Mouse (Mus musculus): ENCODE measurements around the gene Zfp217. TPM values are rescaled to one million over a fixed set of nuclear protein-coding genes. Genes with fewer than 3 reads are reported as not detected.
"Not testable (repeated sequence)": the region's sequence is repeated elsewhere in the genome, so short reads cannot be mapped to it uniquely, and the experiment has no call there.

Zfp217 gene
- polyA plus RNA-seq, 1 experiment from 2014 or later: 3.7 TPM

- not testable (repeated sequence) for H3K9ac ChIP-seq; ATAC-seq (ENCODE audit: insufficient number of reproducible peaks, low FRiP score); H3K4me2 ChIP-seq; H3K27me3 ChIP-seq (replicated peaks); H3K36me3 ChIP-seq; H3K9me3 ChIP-seq (replicated peaks); H3K27ac ChIP-seq (ENCODE audit: poor library complexity, severe bottlenecking); H3K4me3 ChIP-seq
- WGBS: 93% methylated on average over 3 of the region's 3 CpGs
- H3K4me1 ChIP-seq (replicated peaks): peaks cover 23% of the 10 kb centered on the region
Observed at GRCm38 (mm10) chr2:170180769-170181168, 32.9 kb upstream of the Zfp217 start.

DNA sequence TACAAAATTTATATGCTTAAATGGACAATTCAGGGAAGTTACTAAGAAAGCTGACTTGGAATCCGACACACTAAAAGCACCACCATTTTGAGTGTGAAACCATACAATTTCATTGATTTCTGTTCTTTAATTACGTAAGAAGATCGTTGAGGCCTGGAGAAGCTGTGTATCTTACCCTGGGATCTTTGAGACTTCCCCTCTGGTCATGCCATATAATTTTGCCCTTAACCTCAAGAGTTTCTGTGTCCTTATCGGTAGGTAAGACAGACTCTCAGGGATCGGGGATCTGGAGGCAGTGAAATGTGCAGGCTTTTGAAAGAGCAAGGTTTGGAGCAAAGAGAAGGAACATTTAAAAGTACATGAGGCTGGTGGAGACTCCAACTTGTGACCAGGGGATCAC, 31.4 kb upstream of the Zfp217 start:
- Histone ChIP-seq H3K27ac (ENCODE audit: poor library complexity, severe bottlenecking) (no peak overlapping the region), H3K36me3 (no peaks in the 10 kb centered on the region), H3K4me1 (replicated peaks) (peaks cover 30% of the 10 kb centered on the region), H3K9ac (no peak overlapping the region), H3K4me2 (no peak overlapping the region), H3K9me3 (replicated peaks) (no peaks in the 10 kb centered on the region), H3K4me3 (no peak overlapping the region), H3K27me3 (replicated peaks) (no peaks in the 10 kb centered on the region)
- 88% methylated on average over 5 of the region's 5 CpGs for WGBS
- ATAC-seq (ENCODE audit: insufficient number of reproducible peaks, low FRiP score): no peak

- Histone ChIP-seq H3K36me3 (no peaks in the 10 kb centered on the region), H3K4me3 (no peak overlapping the region), H3K27me3 (replicated peaks) (no peaks in the 10 kb centered on the region), H3K9ac (peak overlapping the region; percentile 53; the same call in 1 of the 2 replicates), H3K9me3 (replicated peaks) (no peaks in the 10 kb centered on the region), H3K4me1 (replicated peaks) (peaks cover 39% of the 10 kb centered on the region), H3K27ac (ENCODE audit: poor library complexity, severe bottlenecking) (no peak overlapping the region), H3K4me2 (peak overlapping the region; percentile 50)
- ATAC-seq (ENCODE audit: insufficient number of reproducible peaks, low FRiP score): no peak
- WGBS: 29% methylated on average over 8 of the region's 8 CpGs
Observed at GRCm38 (mm10) chr2:170177323-170177722, 29.4 kb upstream of the Zfp217 start.

- Histone ChIP-seq H3K27me3 (replicated peaks) (no peaks in the 10 kb centered on the region), H3K4me1 (replicated peaks) (peaks cover 39% of the 10 kb centered on the region), H3K9me3 (replicated peaks) (no peaks in the 10 kb centered on the region), H3K36me3 (no peaks in the 10 kb centered on the region), H3K4me2 (no peak overlapping the region), H3K4me3 (no peak overlapping the region), H3K9ac (no peak overlapping the region; the same call in 1 of the 2 replicates), H3K27ac (ENCODE audit: poor library complexity, severe bottlenecking) (no peak overlapping the region)
- WGBS: 22% methylated on average over 6 of the region's 8 CpGs
- no peak for ATAC-seq (ENCODE audit: insufficient number of reproducible peaks, low FRiP score)
Observed at GRCm38 (mm10) chr2:170176284-170176926, 28.5 kb upstream of the Zfp217 start.

GRCm38 (mm10) chr2:170175661-170176150, 27.8 kb upstream of the Zfp217 start:
- no peaks in the 10 kb centered on the region for H3K9me3 ChIP-seq (replicated peaks)
- H3K4me2 ChIP-seq: no peak overlapping the region
- 56% methylated on average over 7 of the region's 7 CpGs for WGBS
- no peaks in the 10 kb centered on the region for H3K27me3 ChIP-seq (replicated peaks)
- ATAC-seq (ENCODE audit: insufficient number of reproducible peaks, low FRiP score): no peak
- H3K4me1 ChIP-seq (replicated peaks): peaks cover 39% of the 10 kb centered on the region
- H3K27ac ChIP-seq (ENCODE audit: poor library complexity, severe bottlenecking): peak overlapping the region; percentile 87
- no peak overlapping the region for H3K4me3 ChIP-seq
- H3K36me3 ChIP-seq: no peaks in the 10 kb centered on the region
- no peak overlapping the region for H3K9ac ChIP-seq

DNA sequence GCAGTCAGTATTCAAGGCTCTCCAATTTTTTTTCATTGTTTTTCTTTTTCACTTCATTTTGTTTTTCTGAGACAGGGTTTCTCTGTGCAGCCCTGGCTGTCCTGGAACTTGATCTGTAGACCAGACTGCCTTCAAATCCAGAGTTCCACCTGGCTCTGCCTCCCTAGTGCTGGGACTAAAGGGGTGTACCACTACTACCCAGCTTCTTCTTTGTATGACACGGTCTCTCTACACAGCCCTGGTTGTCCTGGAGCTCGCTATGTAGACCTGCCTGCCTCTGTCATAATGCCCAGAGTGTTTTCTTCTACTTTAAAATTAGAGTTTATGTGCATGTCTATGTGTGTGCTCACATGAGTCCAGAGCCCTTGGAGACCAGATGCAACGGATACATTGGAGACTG, 27.3 kb upstream of the Zfp217 start:
- Histone ChIP-seq H3K36me3 (no peaks in the 10 kb centered on the region), H3K4me2 (no peak overlapping the region), H3K9me3 (replicated peaks) (no peaks in the 10 kb centered on the region), H3K4me1 (replicated peaks) (peaks cover 39% of the 10 kb centered on the region), H3K9ac (no peak overlapping the region), H3K27ac (ENCODE audit: poor library complexity, severe bottlenecking) (peak overlapping the region; percentile 87), H3K27me3 (replicated peaks) (no peaks in the 10 kb centered on the region), H3K4me3 (no peak overlapping the region)
- ATAC-seq (ENCODE audit: insufficient number of reproducible peaks, low FRiP score): no peak
- 75% methylated on average over 3 of the region's 3 CpGs for WGBS

- Histone ChIP-seq H3K4me3 (no peak overlapping the region), H3K9ac (no peak overlapping the region), H3K27ac (ENCODE audit: poor library complexity, severe bottlenecking) (peak overlapping the region; percentile 69), H3K36me3 (no peaks in the 10 kb centered on the region), H3K4me2 (no peak overlapping the region), H3K9me3 (replicated peaks) (no peaks in the 10 kb centered on the region), H3K27me3 (replicated peaks) (no peaks in the 10 kb centered on the region), H3K4me1 (replicated peaks) (peaks cover 10% of the 10 kb centered on the region; the same call in 1 of the 2 replicates)
- ATAC-seq (ENCODE audit: insufficient number of reproducible peaks, low FRiP score): no peak; the same call in 1 of the 2 replicates
Observed at GRCm38 (mm10) chr2:170169062-170169461, 21.2 kb upstream of the Zfp217 start.

- no peaks in the 10 kb centered on the region for H3K36me3 ChIP-seq
- no peaks in the 10 kb centered on the region for H3K27me3 ChIP-seq (replicated peaks)
- whole genome bisulfite sequencing: 81% methylated on average over 10 of the region's 10 CpGs
- no peak overlapping the region for H3K27ac ChIP-seq (ENCODE audit: poor library complexity, severe bottlenecking)
- H3K9ac ChIP-seq: no peak overlapping the region
- H3K4me1 ChIP-seq (replicated peaks): 0 out of 2 replicates have a peak, but pooled peaks cover 3% of the 10 kb centered on the region
- H3K9me3 ChIP-seq (replicated peaks): no peaks in the 10 kb centered on the region
- H3K4me3 ChIP-seq: no peak overlapping the region
- no peak overlapping the region for H3K4me2 ChIP-seq
- no peak for ATAC-seq (ENCODE audit: insufficient number of reproducible peaks, low FRiP score)
Observed at GRCm38 (mm10) chr2:170165649-170166048, 17.7 kb upstream of the Zfp217 start.

GRCm38 (mm10) chr2:170163671-170164462, 16.0 kb upstream of the Zfp217 start:
- 83% methylated on average over 18 of the region's 18 CpGs for WGBS
- H3K27ac ChIP-seq (ENCODE audit: poor library complexity, severe bottlenecking): no peak overlapping the region
- ATAC-seq (ENCODE audit: insufficient number of reproducible peaks, low FRiP score): no peak
- H3K4me3 ChIP-seq: no peak overlapping the region
- no peaks in the 10 kb centered on the region for H3K27me3 ChIP-seq (replicated peaks)
- H3K4me1 ChIP-seq (replicated peaks): peaks cover 3% of the 10 kb centered on the region; the same call in 1 of the 2 replicates
- H3K4me2 ChIP-seq: no peak overlapping the region
- H3K36me3 ChIP-seq: no peaks in the 10 kb centered on the region
- no peaks in the 10 kb centered on the region for H3K9me3 ChIP-seq (replicated peaks)
- H3K9ac ChIP-seq: no peak overlapping the region

GRCm38 (mm10) chr2:170159795-170160568, 12.1 kb upstream of the Zfp217 start:
- H3K9ac ChIP-seq: no peak overlapping the region
- H3K27ac ChIP-seq (ENCODE audit: poor library complexity, severe bottlenecking): peak overlapping the region; percentile 72
- no peak overlapping the region for H3K4me3 ChIP-seq
- 55% methylated on average over 15 of the region's 15 CpGs for WGBS
- peak overlapping the region; percentile 8; the same call in 1 of the 2 replicates for H3K4me2 ChIP-seq
- ATAC-seq (ENCODE audit: insufficient number of reproducible peaks, low FRiP score): peak; percentile 46; the same call in 1 of the 2 replicates
- H3K27me3 ChIP-seq (replicated peaks): no peaks in the 10 kb centered on the region
- no peaks in the 10 kb centered on the region for H3K9me3 ChIP-seq (replicated peaks)
- no peaks in the 10 kb centered on the region for H3K36me3 ChIP-seq
- H3K4me1 ChIP-seq (replicated peaks): peaks cover 8% of the 10 kb centered on the region

DNA sequence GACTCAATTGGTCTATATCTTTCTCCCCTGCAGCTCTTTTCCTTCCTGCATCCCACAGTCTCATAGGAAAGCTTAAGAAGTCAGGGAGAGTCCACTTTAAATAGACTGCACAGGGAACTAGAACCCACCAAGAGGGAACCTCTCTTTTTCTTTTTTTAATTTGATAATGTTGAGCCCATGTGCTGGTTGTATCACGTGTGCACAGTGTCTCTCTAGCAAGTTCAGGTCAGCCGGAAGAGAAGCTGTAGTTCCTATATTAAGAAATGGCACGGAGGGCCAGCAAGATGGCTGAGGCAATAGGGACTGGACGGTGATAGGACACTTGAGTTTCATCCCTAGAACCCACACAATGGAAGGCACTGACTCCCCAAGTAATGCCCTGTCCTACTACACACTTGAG, 11.1 kb upstream of the Zfp217 start:
- H3K27ac ChIP-seq (ENCODE audit: poor library complexity, severe bottlenecking): no peak overlapping the region

More for the DNA sequence above, 11.1 kb upstream of the Zfp217 start:
- Histone ChIP-seq H3K36me3 (no peaks in the 10 kb centered on the region), H3K9me3 (replicated peaks) (no peaks in the 10 kb centered on the region), H3K9ac (no peak overlapping the region), H3K4me2 (no peak overlapping the region), H3K4me1 (replicated peaks) (peaks cover 9% of the 10 kb centered on the region), H3K27me3 (replicated peaks) (no peaks in the 10 kb centered on the region), H3K4me3 (no peak overlapping the region)
- no peak for ATAC-seq (ENCODE audit: insufficient number of reproducible peaks, low FRiP score)
- WGBS: 79% methylated on average over 4 of the region's 4 CpGs

Measured in heart, embryonic 12.5 days (tissue).